Mouse (Mus musculus): Measurements from ENCODE around the gene Ltn1.

Gene Ltn1

GRCm38 (mm10) chr16:87387444-87387977 is 44.9 kb downstream of the Ltn1 start:
- DNase-seq, result no peak

DNA sequence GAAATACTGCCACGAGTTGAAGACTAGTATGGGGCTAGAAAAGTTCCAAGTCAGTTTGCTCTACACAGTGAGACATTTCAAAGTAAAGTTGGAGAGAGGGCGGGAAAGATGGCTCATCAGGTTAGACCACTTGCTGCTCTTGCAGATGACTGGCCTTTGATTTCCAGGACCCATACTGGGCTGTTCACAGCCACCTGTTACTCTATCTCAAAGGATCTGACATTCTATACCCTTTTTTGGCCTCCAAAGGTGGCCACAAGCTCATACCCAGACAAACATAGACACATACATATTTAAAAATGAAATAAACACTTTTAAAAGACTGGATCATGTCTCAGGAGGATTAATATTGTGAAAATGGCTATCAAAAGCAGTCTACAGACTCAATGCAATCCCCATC is 48.0 kb downstream of the Ltn1 start:
- DNase-seq, result no peak

DNA sequence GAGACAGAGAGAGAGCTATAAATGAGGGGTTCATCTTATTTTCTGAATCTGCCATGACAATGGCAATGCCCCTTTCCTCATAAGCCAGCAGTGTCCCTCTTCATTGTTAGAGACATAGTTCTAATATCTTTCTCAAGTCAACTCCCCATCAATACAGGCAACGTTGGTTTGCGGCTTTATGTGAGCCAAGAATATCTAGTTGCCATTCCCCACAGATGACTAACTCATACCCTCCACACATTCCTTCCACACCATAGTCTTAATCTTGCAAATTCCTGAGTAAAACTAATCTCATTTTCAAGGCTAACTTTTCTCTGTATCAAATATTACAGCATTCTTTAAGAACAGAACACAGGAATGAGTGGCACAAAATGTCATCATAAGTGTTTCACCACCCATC is 49.4 kb downstream of the Ltn1 start:
- no peak for DNase-seq

DNA sequence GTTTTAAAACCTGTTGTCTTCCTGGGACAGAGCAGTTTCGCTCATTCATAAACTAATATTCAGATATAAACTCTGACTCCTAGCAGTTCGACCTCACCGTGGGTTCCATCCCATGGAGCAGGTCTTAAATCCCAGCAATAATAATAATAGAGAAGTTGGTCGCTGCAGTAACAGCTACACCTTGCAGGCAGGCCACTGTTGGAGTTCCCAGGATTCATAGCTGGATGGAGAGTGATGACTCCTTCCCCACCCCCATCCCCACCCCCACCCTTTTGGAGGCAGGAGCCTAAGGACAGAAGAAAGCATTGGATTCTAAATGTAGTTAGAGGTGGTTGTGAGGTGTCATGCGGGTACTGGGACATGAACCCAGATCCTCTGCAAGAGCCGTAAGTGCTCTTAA is 66.0 kb downstream of the Ltn1 start:
- DNase-seq, result no peak

- peak; percentile 30 to 55 for DNase-seq
These were observed 66.4 kb downstream of the Ltn1 start for GRCm38 (mm10) chr16:87366035-87366434.

DNA sequence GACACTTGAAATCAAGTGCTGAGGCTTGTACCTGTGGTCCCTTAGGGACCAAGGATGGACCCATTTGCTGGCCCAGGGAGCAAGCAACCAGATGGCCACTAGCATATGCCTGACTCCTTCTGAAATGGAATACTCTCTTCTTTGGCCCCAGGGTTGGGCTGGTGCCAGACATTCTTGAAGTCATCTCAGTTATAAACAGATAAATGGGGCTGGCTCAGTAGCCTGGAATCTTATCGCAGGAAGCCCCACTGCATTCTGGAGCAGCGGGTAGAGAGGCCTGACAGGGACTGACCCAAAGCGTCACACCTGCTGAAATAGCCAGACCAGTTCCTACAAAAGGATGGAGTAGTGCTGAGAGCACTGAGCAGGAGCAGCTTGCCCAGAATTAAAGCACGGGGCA is 68.2 kb downstream of the Ltn1 start:
- DNase-seq, result peak; percentile 45 to 57

DNA sequence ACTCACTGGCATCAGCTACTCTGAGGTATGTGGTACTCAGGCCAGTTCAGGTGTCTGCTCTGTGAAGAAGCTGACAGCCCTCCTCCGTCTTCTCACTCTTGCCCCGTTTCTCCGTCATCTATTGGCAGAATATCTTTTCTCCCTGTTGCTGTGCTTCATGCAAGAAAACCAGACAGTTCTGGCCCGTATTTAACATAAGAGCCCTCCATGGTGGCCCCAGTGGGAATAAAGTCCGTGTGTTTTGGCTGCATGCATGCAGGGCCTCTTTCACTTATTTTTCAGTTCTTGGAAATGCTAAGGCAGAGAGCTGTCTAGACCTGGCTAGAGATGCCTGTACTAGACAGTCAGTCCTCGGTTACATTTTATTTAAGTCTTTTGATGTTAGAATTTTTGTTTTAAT is 72.3 kb downstream of the Ltn1 start:
- DNase-seq, result no peak

DNA sequence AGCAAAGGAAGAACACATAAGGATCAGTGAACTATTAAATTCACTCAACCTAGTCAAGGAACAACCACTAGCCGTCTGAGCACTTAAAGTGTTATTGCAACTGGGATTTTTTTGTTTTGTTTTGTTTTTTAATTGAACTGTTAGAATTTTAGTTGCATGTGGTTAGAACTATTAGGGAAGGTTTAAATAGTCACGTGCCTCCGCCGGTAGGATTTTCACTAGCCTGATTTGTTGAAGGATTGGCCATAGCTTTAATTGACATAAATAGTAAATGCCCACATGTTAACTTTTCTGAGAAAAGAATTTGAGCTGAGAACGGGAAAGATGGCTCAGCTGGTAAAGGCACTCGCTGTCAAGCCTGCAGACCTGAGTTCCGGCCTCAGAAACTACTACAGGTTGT is 77.7 kb downstream of the Ltn1 start:
- DNase-seq, result no peak

DNA sequence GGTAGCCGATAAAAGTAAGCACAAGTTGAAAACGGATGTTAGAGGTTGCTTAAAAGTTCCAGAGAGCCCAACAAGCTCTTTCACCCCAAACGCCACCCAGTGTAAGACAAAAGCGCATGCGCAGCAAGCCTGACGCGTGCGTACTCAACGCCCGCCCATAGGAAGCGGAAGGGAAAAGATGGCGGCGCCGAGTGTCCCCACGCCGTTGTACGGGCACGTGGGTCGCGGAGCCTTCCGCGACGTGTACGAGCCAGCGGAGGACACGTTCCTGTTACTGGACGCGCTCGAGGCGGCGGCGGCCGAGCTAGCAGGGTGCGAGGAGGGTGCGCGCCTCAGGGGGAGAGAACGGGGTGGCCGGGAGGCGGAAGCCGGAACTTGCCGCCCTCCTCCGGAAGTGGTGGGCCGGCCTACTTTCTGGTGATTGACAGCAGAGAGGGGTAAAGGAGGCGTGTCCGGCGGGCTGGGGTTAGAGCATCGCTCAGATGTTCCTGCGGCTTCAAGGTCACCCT is 78.3 kb downstream of the Ltn1 start, which contains the start of gene N6amt1:
Gene N6amt1 (plus strand): TSS at position 111 of the 509 bp plus-strand sequence.
- DNase-seq, result peak; percentile 94 to 96

GRCm38 (mm10) chr16:87353605-87354004 is 78.8 kb downstream of the Ltn1 start:
- DNase-seq, result no peak

GRCm38 (mm10) chr16:87351386-87352105 is 80.9 kb downstream of the Ltn1 start:
- no peak for DNase-seq

DNA sequence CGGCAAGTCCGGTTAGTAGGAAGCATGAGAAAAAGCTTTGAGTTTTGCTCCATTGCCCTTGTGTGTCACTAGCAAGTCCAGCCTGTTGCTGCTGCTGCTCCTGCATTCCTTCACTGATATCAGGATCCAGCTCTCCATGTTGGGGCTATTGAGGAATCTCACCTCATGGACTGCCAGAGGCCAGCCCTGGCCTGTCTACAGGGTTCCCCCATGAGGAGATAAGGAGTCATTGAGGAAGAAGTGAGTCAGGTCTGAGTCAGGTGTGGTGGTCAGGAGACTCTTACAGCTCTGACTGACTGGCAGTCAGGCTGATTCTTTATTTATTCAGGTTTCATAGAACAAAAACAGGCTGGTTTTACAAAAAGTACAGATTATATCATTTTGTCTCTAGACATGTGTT is 84.3 kb downstream of the Ltn1 start:
- DNase-seq, result no peak

- DNase-seq, result no peak
These were observed 91.3 kb downstream of the Ltn1 start for GRCm38 (mm10) chr16:87341043-87341572.

- no peak for DNase-seq
These were observed 97.7 kb downstream of the Ltn1 start for GRCm38 (mm10) chr16:87334756-87335155.

GRCm38 (mm10) chr16:87329986-87330385 is 102.4 kb downstream of the Ltn1 start:
- no peak for DNase-seq

All from kidney, postnatal 4 days (tissue).